Mouse (Mus musculus) left cerebral cortex, adult 2 months (tissue): ENCODE results near the gene Actr10. TPM values are rescaled to one million over a fixed set of nuclear protein-coding genes. Genes with fewer than 3 reads are reported as not detected.

Experiments used
- DNase-seq, 2 experiments: peaks; one replicate each; pipeline ENCODE4 v3.0.0; 2021 to 2022; ENCODE audit warnings: low spot score in 2 of 2, mixed read lengths in 1 of 2; ENCODE audit errors: extremely low spot score in 1 of 2
- H3K27ac ChIP-seq: fragments of 200-600 bp; 2 replicates; pipeline ENCODE4 v1.8.1; 2022
- H3K4me3 ChIP-seq: fragments of 200-600 bp; 2 replicates; pipeline ENCODE4 v1.8.1; 2022
- CTCF ChIP-seq: fragments of 200-600 bp; IDR thresholded peaks from 2 replicates; pipeline ENCODE4 v1.8.1; 2022; ENCODE audit warnings: antibody characterized with exemption, mild to moderate bottlenecking, moderate library complexity
- intact Hi-C: fragments of 180-260 bp; cut with DNase I; formaldehyde crosslinking; loops from one replicate; pipeline ENCODE4 v1.15.1; 2025
- total RNA-seq, 2 experiments: library from RNA; stranded (reverse); gene quantifications; 2 replicates each; pipeline ENCODE4 v1.2.3; 2021

Actr10 gene
- total RNA-seq, 2 experiments from 2014 or later = 138 to 163 TPM

DNA sequence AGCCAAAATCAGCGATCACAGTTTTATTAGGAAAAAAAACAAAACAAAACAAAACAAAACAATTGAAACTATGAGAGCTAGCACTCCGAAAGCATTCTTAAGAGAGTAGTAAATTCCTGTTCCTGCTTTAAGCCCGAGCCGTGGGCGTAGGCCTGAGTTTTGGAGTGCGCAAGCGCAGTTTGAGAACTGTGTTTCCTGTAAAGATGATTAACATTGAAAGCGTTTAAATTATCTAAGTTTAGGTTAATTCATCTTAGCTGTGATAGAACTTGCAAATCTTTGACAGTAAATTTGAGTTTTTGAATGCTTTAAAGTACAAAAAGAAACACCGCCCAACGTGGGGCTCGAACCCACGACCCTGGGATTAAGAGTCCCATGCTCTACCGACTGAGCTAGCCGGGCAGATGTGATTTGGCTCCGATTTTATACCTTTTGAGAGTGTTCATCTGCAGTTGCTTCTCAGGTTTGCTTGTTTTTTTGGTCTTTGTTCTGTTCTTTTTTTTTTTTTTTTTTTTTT lies 31.2 kb downstream of the Actr10 start:
- peak; percentile 86 to 89 for DNase-seq
- Histone ChIP-seq H3K27ac (peak overlapping the region; percentile 98), H3K4me3 (peak overlapping the region; percentile 81)
- no peak for TF ChIP-seq CTCF
- intact Hi-C loops = loop anchor here (2.0 kb wide), 1 partner anchor 82 kb away; no protein-coding TSS in a partner anchor

GRCm38 (mm10) chr12:70969485-70970184 lies 32.0 kb downstream of the Actr10 start:
- intact Hi-C loops = loop anchor here (2.0 kb wide), 1 partner anchor 81 kb away; no protein-coding TSS in a partner anchor
- peak; percentile 72 for TF ChIP-seq CTCF
- DNase-seq = peak; percentile 38 to 61
- Histone ChIP-seq H3K4me3 (peak overlapping the region; percentile 81), H3K27ac (peak overlapping the region; percentile 80)

- intact Hi-C loops = loop anchor here (2.0 kb wide), 1 partner anchor 41 kb away; the partner anchor contains the start of gene Arid4a
- Histone ChIP-seq H3K4me3 (no peak overlapping the region), H3K27ac (no peak overlapping the region)
- DNase-seq = no peak
- no peak for TF ChIP-seq CTCF
Observed at GRCm38 (mm10) chr12:70973831-70974230, 36.2 kb downstream of the Actr10 start.

DNA sequence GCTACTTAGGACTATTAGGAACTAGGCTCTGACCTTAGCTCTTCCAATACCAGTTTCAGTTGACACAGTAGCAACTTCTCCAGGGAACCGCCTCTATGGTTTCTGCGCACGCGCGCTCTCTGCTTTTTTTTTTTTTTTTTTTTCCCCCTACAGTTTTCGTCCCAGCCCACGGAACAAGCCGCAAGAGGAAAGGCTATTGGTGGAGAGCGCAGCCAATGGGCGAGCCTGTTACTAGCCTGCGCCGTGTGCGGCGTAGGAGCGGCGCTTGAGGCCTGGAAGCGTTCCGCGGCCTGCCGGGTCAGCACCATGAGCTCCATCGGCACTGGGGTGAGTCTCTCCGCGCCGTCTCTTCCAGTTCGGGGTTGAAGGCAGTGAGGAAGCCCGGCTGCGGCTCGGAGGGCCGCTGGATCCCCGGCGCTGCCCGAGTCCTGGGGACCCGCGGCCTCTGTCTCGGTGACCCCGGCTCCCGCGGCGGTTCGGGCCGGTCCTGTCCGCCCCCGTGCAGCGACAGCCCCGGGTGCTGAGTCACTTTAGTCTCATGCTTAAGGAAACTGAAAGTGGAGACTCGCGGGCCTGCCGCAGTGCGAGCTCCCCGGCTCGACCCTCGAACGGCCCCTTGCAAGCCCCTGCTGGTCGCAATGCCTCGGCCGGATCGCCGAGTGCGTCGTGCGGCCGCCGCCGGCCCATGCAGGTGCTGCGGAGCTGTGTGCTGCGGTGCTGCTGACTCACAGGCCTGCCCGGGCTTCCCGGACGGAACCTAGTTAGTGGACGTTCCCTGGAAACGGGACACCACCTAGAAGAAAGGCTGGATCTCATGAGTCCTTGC lies 37.0 kb downstream of the Actr10 start, which contains the start of gene Psma3:
TSS of gene Psma3 (plus strand) at position 181 of the 826 bp plus-strand sequence.
- Histone ChIP-seq H3K27ac (peak within 1 kb of the TSS; percentile 94), H3K4me3 (peak within 1 kb of the TSS; percentile 73)
- intact Hi-C loops = loop anchor here (2.0 kb wide), 1 partner anchor 40 kb away; the partner anchor contains the start of gene Arid4a
- peak; percentile 86 to 91 for DNase-seq
- no peak; the same call in none of the 2 replicates for TF ChIP-seq CTCF

- no peak for TF ChIP-seq CTCF
- no peak for DNase-seq
- Histone ChIP-seq H3K4me3 (peak overlapping the region; percentile 73), H3K27ac (peak overlapping the region; percentile 94)
- intact Hi-C loops = loop anchor here (2.0 kb wide), 1 partner anchor 39 kb away; the partner anchor contains the start of gene Arid4a
Observed at GRCm38 (mm10) chr12:70975406-70975805, 37.7 kb downstream of the Actr10 start.

GRCm38 (mm10) chr12:70975891-70976290 lies 38.2 kb downstream of the Actr10 start:
- no peak overlapping the region for H3K27ac ChIP-seq
- peak overlapping the region; percentile 73 for H3K4me3 ChIP-seq
- intact Hi-C loops = loop anchor here (2.0 kb wide), 1 partner anchor 39 kb away; the partner anchor contains the start of gene Arid4a
- DNase-seq = no peak
- no peak for TF ChIP-seq CTCF

GRCm38 (mm10) chr12:70978345-70978744 lies 40.7 kb downstream of the Actr10 start:
- no peak overlapping the region for H3K27ac ChIP-seq
- no peak overlapping the region for H3K4me3 ChIP-seq
- intact Hi-C loops = no loop called here
- no peak for DNase-seq
- TF ChIP-seq CTCF = no peak

GRCm38 (mm10) chr12:70984855-70985550 lies 47.3 kb downstream of the Actr10 start:
- no peak overlapping the region for H3K4me3 ChIP-seq
- intact Hi-C loops = no loop called here
- DNase-seq = no peak
- H3K27ac ChIP-seq = no peak overlapping the region
- TF ChIP-seq CTCF = no peak

- H3K4me3 ChIP-seq = no peak overlapping the region
- intact Hi-C loops = no loop called here
- TF ChIP-seq CTCF = no peak
- DNase-seq = no peak
- no peak overlapping the region for H3K27ac ChIP-seq
Observed at GRCm38 (mm10) chr12:70997225-70997624, 59.6 kb downstream of the Actr10 start.

GRCm38 (mm10) chr12:70999423-70999903 lies 61.8 kb downstream of the Actr10 start:
- intact Hi-C loops = no loop called here
- no peak for TF ChIP-seq CTCF
- H3K27ac ChIP-seq = 0 out of 2 replicates have a peak overlapping the region, but pooled peaks have one; percentile 25
- no peak for DNase-seq
- no peak overlapping the region for H3K4me3 ChIP-seq

- intact Hi-C loops = no loop called here
- DNase-seq = no peak
- no peak overlapping the region for H3K4me3 ChIP-seq
- no peak for TF ChIP-seq CTCF
- H3K27ac ChIP-seq = no peak overlapping the region
Observed at GRCm38 (mm10) chr12:71000344-71000743, 62.7 kb downstream of the Actr10 start.
